Mouse (Mus musculus) embryo, embryonic 11.5 days (tissue): ENCODE results near the gene Gm10718.
"Not testable (repeated sequence)": the region's sequence is repeated elsewhere in the genome, so short reads cannot be mapped to it uniquely, and the experiment has no call there.

Experiments
- DNase-seq: peaks from one replicate; pipeline ENCODE4 v3.0.0-alpha.2; 2012; ENCODE audit warnings: low read depth, low spot score

The Gm10718 gene

DNA sequence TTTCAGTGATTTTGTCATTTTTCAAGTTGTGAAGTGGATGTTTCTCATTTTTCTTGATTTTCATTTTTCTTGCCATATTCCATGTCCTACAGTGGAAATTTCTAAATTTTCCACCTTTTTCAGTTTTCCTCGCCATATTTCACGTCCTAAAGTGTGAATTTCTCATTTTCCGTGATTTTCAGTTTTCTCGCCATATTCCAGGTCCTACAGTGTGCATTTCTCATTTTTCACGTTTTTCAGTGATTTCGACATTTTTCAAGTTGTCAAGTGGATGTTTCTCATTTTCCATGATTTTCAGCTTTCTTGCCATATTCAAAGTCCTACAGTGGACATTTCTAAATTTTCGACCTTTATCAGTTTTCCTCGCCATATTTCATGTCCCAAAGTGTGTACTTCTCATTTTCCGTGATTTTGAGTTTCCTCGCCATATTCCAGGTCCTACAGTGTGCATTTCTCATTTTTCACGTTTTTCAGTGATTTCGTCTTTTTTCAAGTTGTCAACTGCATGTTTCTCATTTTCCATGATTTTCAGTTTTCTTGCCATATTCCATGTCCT, 1.6 kb downstream of the Gm10718 start, which contains the start of gene Gm10717:
TSS of gene Gm10717 (plus strand) at position 506 of the 556 bp plus-strand sequence.
- not testable (repeated sequence) for DNase-seq

DNA sequence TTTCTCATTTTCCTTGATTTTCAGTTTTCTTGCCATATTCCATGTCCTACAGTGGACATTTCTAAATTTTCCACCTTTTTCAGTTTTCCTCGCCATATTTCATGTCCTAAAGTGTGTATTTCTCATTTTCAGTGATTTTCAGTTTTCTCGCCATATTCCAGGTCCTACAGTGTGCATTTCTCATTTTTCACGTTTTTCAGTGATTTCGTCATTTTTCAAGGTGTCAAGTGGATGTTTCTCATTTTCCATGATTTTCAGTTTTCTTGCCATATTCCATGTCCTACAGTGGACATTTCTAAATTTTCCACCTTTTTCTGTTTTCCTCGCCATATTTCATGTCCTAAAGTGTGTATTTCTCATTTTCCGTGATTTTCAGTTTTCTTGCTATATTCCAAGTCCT, 2.3 kb downstream of the Gm10718 start:
- DNase-seq = not testable (repeated sequence)

DNA sequence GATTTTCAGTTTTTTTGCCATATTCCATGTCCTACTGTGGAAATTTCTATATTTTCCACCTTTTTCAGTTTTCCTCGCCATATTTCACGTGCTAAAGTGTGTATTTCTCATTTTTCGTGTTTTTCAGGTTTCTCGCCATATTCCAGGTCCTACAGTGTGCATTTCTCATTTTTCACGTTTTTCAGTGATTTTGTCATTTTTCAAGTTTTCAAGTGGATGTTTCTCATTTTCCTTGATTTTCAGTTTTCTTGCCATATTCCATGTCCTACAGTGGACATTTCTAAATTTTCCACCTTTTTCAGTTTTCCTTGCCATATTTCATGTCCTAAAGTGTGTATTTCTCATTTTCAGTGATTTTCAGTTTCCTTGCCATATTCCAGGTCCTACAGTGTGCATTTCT, 2.8 kb downstream of the Gm10718 start:
- not testable (repeated sequence) for DNase-seq

- not testable (repeated sequence) for DNase-seq
These were observed 3.4 kb downstream of the Gm10718 start for GRCm38 (mm10) chr9:3026741-3027140.

DNA sequence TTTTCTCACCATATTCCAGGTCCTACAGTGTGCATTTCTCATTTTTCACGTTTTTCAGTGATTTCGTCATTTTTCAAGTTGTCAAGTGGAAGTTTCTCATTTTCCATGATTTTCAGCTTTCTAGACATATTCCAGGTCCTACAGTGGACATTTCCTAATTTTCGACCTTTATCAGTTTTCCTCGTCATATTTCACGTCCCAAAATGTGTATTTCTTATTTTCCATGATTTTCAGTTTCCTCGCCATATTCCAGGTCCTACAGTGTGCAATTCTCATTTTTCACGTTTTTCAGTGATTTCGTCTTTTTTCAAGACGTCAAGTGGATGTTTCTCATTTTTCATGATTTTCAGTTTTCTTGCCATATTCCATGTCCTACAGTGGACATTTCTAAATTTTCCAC, 3.9 kb downstream of the Gm10718 start:
- DNase-seq = peak; percentile 38

- DNase-seq = not testable (repeated sequence)
These were observed 6.1 kb downstream of the Gm10718 start for GRCm38 (mm10) chr9:3029276-3030000.

DNA sequence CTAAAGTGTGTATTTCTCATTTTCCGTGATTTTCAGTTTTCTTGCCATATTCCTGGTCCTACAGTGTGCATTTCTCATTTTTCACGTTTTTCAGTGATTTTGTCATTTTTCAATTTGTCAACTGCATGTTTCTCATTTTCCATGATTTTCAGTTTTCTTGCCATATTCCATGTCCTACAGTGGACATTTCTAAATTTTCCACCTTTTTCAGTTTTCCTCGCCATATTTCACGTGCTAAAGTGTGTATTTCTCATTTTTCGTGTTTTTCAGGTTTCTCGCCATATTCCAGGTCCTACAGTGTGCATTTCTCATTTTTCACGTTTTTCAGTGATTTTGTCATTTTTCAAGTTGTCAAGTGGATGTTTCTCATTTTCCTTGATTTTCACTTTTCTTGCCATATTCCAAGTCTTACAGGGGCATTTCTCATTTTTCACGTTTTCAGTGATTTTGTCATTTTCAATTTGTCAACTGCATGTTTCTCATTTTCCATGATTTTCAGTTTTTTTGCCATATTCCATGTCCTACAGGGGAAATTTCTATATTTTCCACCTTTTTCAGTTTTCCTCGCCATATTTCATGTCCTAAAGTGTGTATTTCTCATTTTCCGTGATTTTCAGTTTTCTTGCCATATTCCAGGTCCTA, 7.5 kb downstream of the Gm10718 start:
- DNase-seq = peak; percentile 98

DNA sequence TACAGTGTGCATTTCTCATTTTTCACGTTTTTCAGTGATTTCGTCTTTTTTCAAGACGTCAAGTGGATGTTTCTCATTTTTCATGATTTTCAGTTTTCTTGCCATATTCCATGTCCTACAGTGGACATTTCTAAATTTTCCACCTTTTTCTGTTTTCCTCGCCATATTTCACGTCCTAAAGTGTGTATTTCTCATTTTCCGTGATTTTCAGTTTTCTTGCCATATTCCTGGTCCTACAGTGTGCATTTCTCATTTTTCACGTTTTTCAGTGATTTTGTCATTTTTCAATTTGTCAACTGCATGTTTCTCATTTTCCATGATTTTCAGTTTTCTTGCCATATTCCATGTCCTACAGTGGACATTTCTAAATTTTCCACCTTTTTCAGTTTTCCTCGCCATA, 11.0 kb downstream of the Gm10718 start, which contains the start of gene Gm17535:
TSS of gene Gm17535 (plus strand) at position 301 of the 400 bp plus-strand sequence.
- not testable (repeated sequence) for DNase-seq

DNA sequence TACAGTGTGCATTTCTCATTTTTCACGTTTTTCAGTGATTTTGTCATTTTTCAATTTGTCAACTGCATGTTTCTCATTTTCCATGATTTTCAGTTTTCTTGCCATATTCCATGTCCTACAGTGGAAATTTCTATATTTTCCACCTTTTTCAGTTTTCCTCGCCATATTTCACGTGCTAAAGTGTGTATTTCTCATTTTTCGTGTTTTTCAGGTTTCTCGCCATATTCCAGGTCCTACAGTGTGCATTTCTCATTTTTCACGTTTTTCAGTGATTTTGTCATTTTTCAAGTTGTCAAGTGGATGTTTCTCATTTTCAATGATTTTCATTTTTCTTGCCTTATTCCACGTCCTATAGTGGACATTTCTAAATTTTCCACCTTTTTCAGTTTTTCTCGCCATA, 13.2 kb downstream of the Gm10718 start, which contains the start of gene Gm10715:
TSS of gene Gm10715 (plus strand) at position 301 of the 400 bp plus-strand sequence.
- DNase-seq = not testable (repeated sequence)

DNA sequence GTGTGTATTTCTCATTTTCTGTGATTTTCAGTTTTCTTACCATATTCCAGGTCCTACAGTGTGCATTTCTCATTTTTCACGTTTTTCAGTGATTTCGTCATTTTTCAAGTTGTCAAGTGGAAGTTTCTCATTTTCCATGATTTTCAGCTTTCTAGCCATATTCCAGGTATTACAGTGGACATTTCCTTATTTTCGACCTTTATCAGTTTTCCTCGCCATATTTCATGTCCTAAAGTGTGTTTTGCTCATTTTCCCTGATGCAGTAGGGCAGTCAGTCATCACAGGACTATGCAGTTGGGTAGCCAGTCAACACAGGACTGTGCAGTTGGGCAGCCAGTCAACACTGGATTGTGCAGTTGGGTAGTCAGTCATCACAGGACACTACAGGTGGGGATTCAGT, 14.8 kb downstream of the Gm10718 start:
- DNase-seq = peak; percentile 9
